20 mouse cellular contexts compared by ENCODE assay signal in genomic region chr9:95495038-95495437, GRCm38 (mm10).
"Had no signal": no experiment of that assay in that cellular context is flagged by ENCODE, and none has a peak within 500 bp of the region (broad histone marks: within the 10 kb centered on the region; RNA-seq: fewer than 3 reads in every experiment).

No protein-coding gene starts in this region.

- DNase-seq: liver, postnatal 0 days; lung, adult 2 months; lung, postnatal 14 days; lung, postnatal 36 days; midbrain, embryonic 14.5 days; retina, postnatal 1 day; right cerebral cortex, postnatal 14 days; right cerebral cortex, postnatal 4 days; spleen, adult 18-20 months; thymus, adult 2 months; thymus, postnatal 25 days had no signal

- H3K27ac ChIP-seq: liver, embryonic 15.5 days; lung, embryonic 15.5 days; midbrain, embryonic 10.5 days; midbrain, embryonic 12.5 days; neural tube, embryonic 13.5 days; neural tube, embryonic 15.5 days had no signal

- H3K27me3 ChIP-seq: liver, embryonic 15.5 days; lung, embryonic 15.5 days; midbrain, embryonic 12.5 days; neural tube, embryonic 13.5 days; neural tube, embryonic 15.5 days had no signal

- H3K4me2 ChIP-seq: liver, embryonic 15.5 days; lung, embryonic 15.5 days; midbrain, embryonic 12.5 days; neural tube, embryonic 13.5 days; neural tube, embryonic 15.5 days had no signal

- ATAC-seq: liver, postnatal 0 days; lung, postnatal 0 days; midbrain, embryonic 16.5 days had no signal

- H3K9ac ChIP-seq: liver, embryonic 15.5 days; liver, postnatal 0 days; lung, embryonic 15.5 days; midbrain, embryonic 12.5 days; neural tube, embryonic 13.5 days; neural tube, embryonic 15.5 days had no signal

- H3K4me1 ChIP-seq: liver, embryonic 15.5 days; midbrain, embryonic 10.5 days; midbrain, embryonic 12.5 days; neural tube, embryonic 13.5 days; neural tube, embryonic 15.5 days had no signal

- H3K9me3 ChIP-seq: liver, embryonic 15.5 days; lung, embryonic 15.5 days; midbrain, embryonic 10.5 days; midbrain, embryonic 12.5 days; neural tube, embryonic 13.5 days; neural tube, embryonic 15.5 days had no signal

- H3K4me3 ChIP-seq: liver, embryonic 15.5 days; lung, embryonic 15.5 days; midbrain, embryonic 10.5 days; midbrain, embryonic 12.5 days; myocyte; neural tube, embryonic 13.5 days; neural tube, embryonic 15.5 days had no signal
